Mouse (Mus musculus): ENCODE results near the gene Col1a2. TPM values are rescaled to one million over a fixed set of nuclear protein-coding genes. Genes with fewer than 3 reads are reported as not detected.

The Col1a2 gene
- total RNA-seq, 2 experiments from 2014 or later: 11.0 to 18.3 TPM

DNA sequence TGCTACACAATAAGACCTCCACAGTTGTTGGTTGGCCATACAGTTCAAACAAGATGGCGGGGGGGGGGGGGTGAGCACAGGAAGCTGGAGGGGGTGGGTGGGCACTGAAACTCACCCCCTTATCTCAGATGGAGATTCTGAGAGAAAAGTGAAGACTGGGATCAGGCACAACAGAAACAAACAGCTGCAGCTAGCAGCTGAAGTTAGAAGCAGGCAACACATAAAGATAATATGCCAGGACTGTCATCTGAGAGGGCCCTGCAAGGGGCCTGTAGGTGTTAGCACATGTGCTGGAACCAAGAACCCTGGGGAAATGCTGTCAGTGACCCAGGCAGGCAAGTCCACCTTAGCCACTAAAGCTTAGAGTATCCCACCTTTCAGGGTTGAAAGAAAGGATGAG, 8.2 kb upstream of the Col1a2 start:
- DNase-seq (ENCODE audit: low spot score in 2 of 2): no peak
- no peak overlapping the region for H3K27ac ChIP-seq
- no peak for TF ChIP-seq CTCF (conservative IDR thresholded peaks at IDR 0.05)

GRCm38 (mm10) chr6:4503106-4503505, 1.5 kb upstream of the Col1a2 start:
- no peak overlapping the region for H3K4me3 ChIP-seq
- DNase-seq (ENCODE audit: low spot score in 2 of 2): no peak
- no peak for TF ChIP-seq CTCF (conservative IDR thresholded peaks at IDR 0.05)
- no peak overlapping the region for H3K27ac ChIP-seq

More for the DNA sequence above, 8.2 kb upstream of the Col1a2 start:
- H3K4me3 ChIP-seq: no peak overlapping the region

- Histone ChIP-seq H3K27ac (no peak overlapping the region), H3K4me3 (peak overlapping the region; percentile 38)
- TF ChIP-seq CTCF (conservative IDR thresholded peaks at IDR 0.05): no peak
- DNase-seq (ENCODE audit: low spot score in 2 of 2): no peak
These were observed 764 bp downstream of the Col1a2 start for GRCm38 (mm10) chr6:4505158-4505997.

DNA sequence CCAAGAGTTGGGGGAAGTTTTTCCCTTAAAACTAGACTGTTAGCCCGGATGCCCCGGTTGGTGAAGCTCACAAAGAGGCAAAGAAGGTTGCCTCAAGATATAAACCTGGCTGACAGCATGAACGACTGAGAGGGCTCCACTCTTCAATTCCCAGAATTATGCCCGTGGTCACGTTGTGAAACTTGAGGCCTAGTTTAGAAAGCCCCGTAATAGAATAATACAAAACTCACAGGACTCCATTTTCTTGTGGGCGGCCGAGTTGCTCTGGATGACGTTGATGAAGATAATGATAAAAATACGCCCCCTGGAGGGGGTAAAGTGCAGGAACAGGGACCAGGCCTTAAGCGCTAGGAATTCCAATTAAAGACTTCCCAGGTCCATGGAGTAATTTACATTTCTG, 1.5 kb downstream of the Col1a2 start:
- peak overlapping the region; percentile 38 for H3K4me3 ChIP-seq
- no peak overlapping the region for H3K27ac ChIP-seq
- DNase-seq (ENCODE audit: low spot score in 2 of 2): no peak
- peak; percentile 60 for TF ChIP-seq CTCF (conservative IDR thresholded peaks at IDR 0.05)

- TF ChIP-seq CTCF (conservative IDR thresholded peaks at IDR 0.05): no peak
- no peak overlapping the region for H3K27ac ChIP-seq
- no peak for DNase-seq (ENCODE audit: low spot score in 2 of 2)
- H3K4me3 ChIP-seq: no peak overlapping the region
These were observed 2.2 kb downstream of the Col1a2 start for GRCm38 (mm10) chr6:4506791-4507190.

DNA sequence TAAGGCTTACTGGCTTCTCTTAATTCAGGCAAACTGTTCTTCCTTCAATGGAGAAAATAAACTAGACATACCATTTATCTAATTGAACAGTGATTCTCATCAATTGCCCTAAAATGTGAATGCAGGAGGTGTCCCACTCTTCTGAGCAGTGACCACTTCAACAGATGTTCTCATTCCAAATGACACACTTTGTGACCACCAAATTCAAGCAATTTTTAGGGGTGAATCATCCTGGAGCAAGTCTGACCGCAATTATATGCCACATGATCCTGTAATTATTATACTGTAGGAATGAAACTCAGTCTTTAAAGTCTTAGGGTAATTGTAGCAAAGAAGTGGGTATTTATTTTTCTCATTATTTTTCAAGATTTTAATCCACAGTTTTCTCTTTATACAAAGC, 2.7 kb downstream of the Col1a2 start:
- Histone ChIP-seq H3K4me3 (no peak overlapping the region), H3K27ac (no peak overlapping the region)
- TF ChIP-seq CTCF (conservative IDR thresholded peaks at IDR 0.05): no peak
- DNase-seq (ENCODE audit: low spot score in 2 of 2): no peak

GRCm38 (mm10) chr6:4508279-4508678, 3.7 kb downstream of the Col1a2 start:
- TF ChIP-seq CTCF (conservative IDR thresholded peaks at IDR 0.05): no peak
- no peak overlapping the region for H3K4me3 ChIP-seq
- no peak overlapping the region for H3K27ac ChIP-seq
- DNase-seq (ENCODE audit: low spot score in 2 of 2): no peak

DNA sequence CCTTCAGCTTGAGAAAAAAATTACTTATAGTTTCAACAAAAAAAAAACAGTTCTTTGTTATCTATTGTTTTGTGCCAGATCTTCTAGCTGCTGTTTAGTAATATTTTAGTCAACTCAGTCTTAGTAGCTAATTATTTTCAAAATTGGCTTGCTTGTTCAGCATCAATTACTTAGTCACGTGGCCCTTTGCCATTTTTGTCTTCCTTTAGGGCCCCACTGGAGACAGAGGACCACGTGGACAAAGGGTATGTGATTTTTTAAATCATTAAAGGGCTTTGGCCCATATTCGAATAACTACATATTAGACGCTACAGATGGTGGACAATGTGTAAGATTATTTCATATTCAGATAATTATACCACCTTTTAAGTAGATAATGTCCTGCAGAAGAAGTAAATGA, 4.8 kb downstream of the Col1a2 start:
- no peak overlapping the region for H3K4me3 ChIP-seq
- DNase-seq (ENCODE audit: low spot score in 2 of 2): no peak
- TF ChIP-seq CTCF (conservative IDR thresholded peaks at IDR 0.05): no peak
- H3K27ac ChIP-seq: no peak overlapping the region

DNA sequence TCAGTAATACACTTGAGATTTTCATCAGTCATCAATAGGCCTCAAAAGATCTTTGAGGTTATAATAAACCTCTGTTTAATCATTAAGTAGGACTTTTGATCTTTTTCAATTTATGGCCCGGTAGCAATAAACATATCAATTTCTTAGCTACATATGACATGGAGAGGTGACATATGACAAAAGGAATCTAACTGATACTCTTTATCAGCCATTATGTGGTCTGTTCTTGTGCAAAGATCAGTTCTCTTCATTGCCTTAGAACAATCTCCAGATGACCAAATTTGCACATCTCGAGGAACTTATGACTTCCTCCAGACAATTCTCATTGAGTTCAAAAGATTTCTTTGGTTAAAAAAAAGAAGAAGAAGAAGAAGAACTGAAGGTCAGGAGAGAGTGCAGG, 10.1 kb downstream of the Col1a2 start:
- no peak for DNase-seq (ENCODE audit: low spot score in 2 of 2)
- H3K4me3 ChIP-seq: no peak overlapping the region
- TF ChIP-seq CTCF (conservative IDR thresholded peaks at IDR 0.05): no peak
- H3K27ac ChIP-seq: no peak overlapping the region

DNA sequence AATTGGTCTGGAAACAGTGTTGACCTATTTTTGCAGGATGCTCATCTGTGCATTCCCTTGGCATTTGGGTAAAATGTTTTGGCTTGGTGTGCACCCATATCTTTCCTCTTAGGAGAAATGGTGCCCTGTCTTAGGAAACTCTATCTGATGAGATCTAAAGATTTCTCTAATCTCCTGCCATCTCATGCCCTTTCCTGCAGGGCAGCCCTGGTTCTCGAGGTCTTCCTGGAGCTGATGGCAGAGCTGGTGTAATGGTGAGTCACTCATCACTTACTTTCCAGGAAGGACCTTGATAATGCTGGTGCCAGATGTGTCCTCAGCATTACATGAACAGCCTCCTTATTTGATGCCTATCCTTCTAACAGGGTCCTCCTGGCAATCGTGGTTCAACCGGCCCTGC, 16.4 kb downstream of the Col1a2 start:
- no peak for DNase-seq (ENCODE audit: low spot score in 2 of 2)
- Histone ChIP-seq H3K27ac (no peak overlapping the region), H3K4me3 (no peak overlapping the region)
- no peak for TF ChIP-seq CTCF (conservative IDR thresholded peaks at IDR 0.05)

- TF ChIP-seq CTCF (conservative IDR thresholded peaks at IDR 0.05): no peak
- peak in 1 of 2 experiments; percentile 25 for DNase-seq (ENCODE audit: low spot score in 2 of 2)
- 0 out of 2 replicates have a peak overlapping the region, but pooled peaks have one; percentile 23 for H3K27ac ChIP-seq
- no peak overlapping the region for H3K4me3 ChIP-seq
These were observed 23.8 kb downstream of the Col1a2 start for GRCm38 (mm10) chr6:4528439-4528838.

DNA sequence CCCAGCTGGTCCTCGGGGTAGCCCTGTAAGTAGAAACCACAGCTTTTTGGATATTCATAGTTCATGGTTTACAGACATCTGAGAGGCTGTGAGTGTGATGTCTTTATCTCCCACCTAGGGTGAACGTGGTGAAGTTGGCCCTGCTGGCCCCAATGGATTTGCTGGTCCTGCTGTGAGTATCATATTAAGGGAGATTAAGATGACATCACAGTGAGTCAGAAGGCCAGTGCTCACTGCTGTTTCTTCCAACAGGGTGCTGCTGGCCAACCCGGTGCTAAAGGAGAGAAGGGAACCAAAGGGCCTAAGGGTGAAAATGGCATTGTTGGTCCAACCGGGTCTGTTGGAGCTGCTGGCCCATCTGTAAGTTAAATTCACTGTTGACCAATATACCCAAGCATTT, 26.4 kb downstream of the Col1a2 start:
- no peak for TF ChIP-seq CTCF (conservative IDR thresholded peaks at IDR 0.05)
- Histone ChIP-seq H3K4me3 (no peak overlapping the region), H3K27ac (no peak overlapping the region)
- DNase-seq (ENCODE audit: low spot score in 2 of 2): no peak

- H3K27ac ChIP-seq: no peak overlapping the region
- H3K4me3 ChIP-seq: no peak overlapping the region
- TF ChIP-seq CTCF (conservative IDR thresholded peaks at IDR 0.05): no peak
- DNase-seq (ENCODE audit: low spot score in 2 of 2): no peak
These were observed 28.3 kb downstream of the Col1a2 start for GRCm38 (mm10) chr6:4532898-4533297.

GRCm38 (mm10) chr6:4534462-4535079, 30.0 kb downstream of the Col1a2 start:
- no peak overlapping the region for H3K27ac ChIP-seq
- DNase-seq (ENCODE audit: low spot score in 2 of 2): no peak
- no peak for TF ChIP-seq CTCF (conservative IDR thresholded peaks at IDR 0.05)
- H3K4me3 ChIP-seq: no peak overlapping the region
